Mouse (Mus musculus): ENCODE data around the gene Ptgds.

The Ptgds gene

GRCm38 (mm10) chr2:25450853-25451647 lies 18.8 kb downstream of the Ptgds start:
- no peak for DNase-seq (ENCODE audit: low read depth, low spot score)

- no peak for DNase-seq (ENCODE audit: low read depth, low spot score)
Measured at GRCm38 (mm10) chr2:25442682-25443081, 27.2 kb downstream of the Ptgds start.

GRCm38 (mm10) chr2:25441067-25441466 lies 28.8 kb downstream of the Ptgds start:
- DNase-seq (ENCODE audit: low read depth, low spot score): no peak

GRCm38 (mm10) chr2:25436286-25436820 lies 33.5 kb downstream of the Ptgds start:
- no peak for DNase-seq (ENCODE audit: low read depth, low spot score)

- DNase-seq (ENCODE audit: low read depth, low spot score): no peak
Measured at GRCm38 (mm10) chr2:25434292-25434691, 35.6 kb downstream of the Ptgds start.

- no peak for DNase-seq (ENCODE audit: low read depth, low spot score)
Measured at GRCm38 (mm10) chr2:25433101-25433500, 36.7 kb downstream of the Ptgds start.

- DNase-seq (ENCODE audit: low read depth, low spot score): no peak
Measured at GRCm38 (mm10) chr2:25432326-25433098, 37.3 kb downstream of the Ptgds start.

- no peak for DNase-seq (ENCODE audit: low read depth, low spot score)
Measured at GRCm38 (mm10) chr2:25431308-25431855, 38.5 kb downstream of the Ptgds start.

GRCm38 (mm10) chr2:25430395-25431233 lies 39.2 kb downstream of the Ptgds start:
- DNase-seq (ENCODE audit: low read depth, low spot score): no peak

- DNase-seq (ENCODE audit: low read depth, low spot score): no peak
Measured at GRCm38 (mm10) chr2:25429435-25430180, 40.2 kb downstream of the Ptgds start.

GRCm38 (mm10) chr2:25428442-25429236 lies 41.2 kb downstream of the Ptgds start, which contains the start of gene Abca2:
TSS of gene Abca2 (plus strand) at chr2:25428703.
- DNase-seq (ENCODE audit: low read depth, low spot score): peak; percentile 69

- no peak for DNase-seq (ENCODE audit: low read depth, low spot score)
Measured at GRCm38 (mm10) chr2:25427256-25427655, 42.6 kb downstream of the Ptgds start.

GRCm38 (mm10) chr2:25426721-25427191 lies 43.1 kb downstream of the Ptgds start:
- DNase-seq (ENCODE audit: low read depth, low spot score): peak; percentile 47

- DNase-seq (ENCODE audit: low read depth, low spot score): no peak
Measured at GRCm38 (mm10) chr2:25425481-25425880, 44.4 kb downstream of the Ptgds start.

- no peak for DNase-seq (ENCODE audit: low read depth, low spot score)
Measured at GRCm38 (mm10) chr2:25423626-25424025, 46.2 kb downstream of the Ptgds start.

- DNase-seq (ENCODE audit: low read depth, low spot score): no peak
Measured at GRCm38 (mm10) chr2:25422587-25423410, 47.0 kb downstream of the Ptgds start, which contains the start of gene Fut7. TSS of gene Fut7 (plus strand) at chr2:25423267.

- no peak for DNase-seq (ENCODE audit: low read depth, low spot score)
Measured at GRCm38 (mm10) chr2:25421896-25422295, 48.0 kb downstream of the Ptgds start.

GRCm38 (mm10) chr2:25417426-25417825 lies 52.4 kb downstream of the Ptgds start:
- no peak for DNase-seq (ENCODE audit: low read depth, low spot score)

All from c-Kit-negative CD71-positive TER-119-positive erythroid progenitor cells, embryonic 14.5 days (primary cell).